Mouse (Mus musculus): ENCODE data around the gene Adora1. TPM values are rescaled to one million over a fixed set of nuclear protein-coding genes. Genes with fewer than 3 reads are reported as not detected.

The Adora1 gene
- total and polyA plus RNA-seq, 3 experiments, result not detected

- Histone ChIP-seq H3K27me3 (ENCODE audit: control insufficient read depth in 1 of 2, insufficient read depth in 2 of 2, low read length in 2 of 2) (peaks cover 0 to 9% of the 10 kb centered on the region in 2 experiments; a peak in 1 of 4 replicates), H3K36me3 (ENCODE audit: control insufficient read depth in 1 of 2, insufficient read depth in 2 of 2, low read length in 2 of 2) (peaks cover 0 to 3% of the 10 kb centered on the region in 2 experiments; a peak in 1 of 4 replicates), H3K4me3 (ENCODE audit: control insufficient read depth in 1 of 2, insufficient read depth in 1 of 2, low read depth in 2 of 2, low read length in 2 of 2) (no peak overlapping the region), H3K4me1 (ENCODE audit: control insufficient read depth in 1 of 2, insufficient read depth in 2 of 2, low read length in 2 of 2) (peaks cover 3 to 20% of the 10 kb centered on the region in 2 experiments; a peak in 3 of 4 replicates), H3K79me2 (ENCODE audit: control insufficient read depth, insufficient read depth, low read length, poor library complexity) (no peaks in the 10 kb centered on the region), H3K9me3 (replicated peaks; ENCODE audit: insufficient read depth, low read length) (no peaks in the 10 kb centered on the region), H3K27ac (ENCODE audit: control insufficient read depth, low read depth, low read length) (no peak overlapping the region), H3K9ac (ENCODE audit: control insufficient read depth, low read depth, low read length, poor library complexity, severe bottlenecking) (no peak overlapping the region)
- no peak for TF ChIP-seq ZC3H11A (IDR thresholded peaks at IDR 0.05; ENCODE audit: low read depth, low read length)
- no peak for TF ChIP-seq E2F4 (IDR thresholded peaks at IDR 0.05; ENCODE audit: borderline replicate concordance, low read depth, low read length)
- no peak for TF ChIP-seq EP300 (IDR thresholded peaks at IDR 0.05; ENCODE audit: low read depth in 1 of 2, low read length in 2 of 2)
- TF ChIP-seq POLR2AphosphoS2 (IDR thresholded peaks at IDR 0.05; ENCODE audit: low read length), result no peak
- TF ChIP-seq SIN3A (IDR thresholded peaks at IDR 0.05; ENCODE audit: low read length), result no peak
- TF ChIP-seq ETS1 (IDR thresholded peaks at IDR 0.05; ENCODE audit: low read depth, low read length), result no peak
- TF ChIP-seq ZKSCAN1 (IDR thresholded peaks at IDR 0.05; ENCODE audit: low read depth, low read length), result no peak
- TF ChIP-seq MAZ (IDR thresholded peaks at IDR 0.05; ENCODE audit: low read depth, low read length), result no peak
- TF ChIP-seq NRF1 (IDR thresholded peaks at IDR 0.05; ENCODE audit: insufficient read depth, low read depth, low read length, poor library complexity, severe bottlenecking), result no peak
- no peak for TF ChIP-seq USF1 (IDR thresholded peaks at IDR 0.05; ENCODE audit: low read depth, low read length)
- no peak for TF ChIP-seq TBP (IDR thresholded peaks at IDR 0.05; ENCODE audit: low read depth, low read length)
- no peak for TF ChIP-seq GATA1 (IDR thresholded peaks at IDR 0.05; ENCODE audit: low read depth, low read length)
- no peak for DNase-seq (ENCODE audit: low read depth, low spot score)
These were observed 4.0 kb downstream of the Adora1 start for GRCm38 (mm10) chr1:134231270-134231669.

- Histone ChIP-seq H3K9me3 (replicated peaks; ENCODE audit: insufficient read depth, low read length) (no peaks in the 10 kb centered on the region), H3K4me3 (ENCODE audit: control insufficient read depth in 1 of 2, insufficient read depth in 1 of 2, low read depth in 2 of 2, low read length in 2 of 2) (no peak overlapping the region), H3K79me2 (ENCODE audit: control insufficient read depth, insufficient read depth, low read length, poor library complexity) (no peaks in the 10 kb centered on the region), H3K4me1 (ENCODE audit: control insufficient read depth in 1 of 2, insufficient read depth in 2 of 2, low read length in 2 of 2) (peaks cover 3 to 20% of the 10 kb centered on the region in 2 experiments; a peak in 3 of 4 replicates), H3K36me3 (ENCODE audit: control insufficient read depth in 1 of 2, insufficient read depth in 2 of 2, low read length in 2 of 2) (peaks cover 0 to 3% of the 10 kb centered on the region in 2 experiments; a peak in 1 of 4 replicates), H3K9ac (ENCODE audit: control insufficient read depth, low read depth, low read length, poor library complexity, severe bottlenecking) (no peak overlapping the region), H3K27me3 (ENCODE audit: control insufficient read depth in 1 of 2, insufficient read depth in 2 of 2, low read length in 2 of 2) (peaks cover 0 to 9% of the 10 kb centered on the region in 2 experiments; a peak in 1 of 4 replicates), H3K27ac (ENCODE audit: control insufficient read depth, low read depth, low read length) (no peak overlapping the region)
- no peak for TF ChIP-seq SMC3 (IDR thresholded peaks at IDR 0.05; ENCODE audit: low read depth, low read length)
- TF ChIP-seq UBTF (IDR thresholded peaks at IDR 0.05; ENCODE audit: borderline replicate concordance, insufficient read depth, low read depth, low read length), result no peak
- no peak for TF ChIP-seq ZNF384 (IDR thresholded peaks at IDR 0.05; ENCODE audit: low read depth, low read length)
- no peak for TF ChIP-seq ZKSCAN1 (IDR thresholded peaks at IDR 0.05; ENCODE audit: low read depth, low read length)
- TF ChIP-seq MYB (IDR thresholded peaks at IDR 0.05; ENCODE audit: low read depth, low read length), result no peak
- no peak for TF ChIP-seq ZMIZ1 (IDR thresholded peaks at IDR 0.05; ENCODE audit: low read depth, low read length)
- no peak for TF ChIP-seq RAD21 (IDR thresholded peaks at IDR 0.05; ENCODE audit: low read depth, low read length)
- TF ChIP-seq USF1 (IDR thresholded peaks at IDR 0.05; ENCODE audit: low read depth, low read length), result no peak
- TF ChIP-seq TAL1 (IDR thresholded peaks at IDR 0.05; ENCODE audit: low read length), result no peak
- no peak for TF ChIP-seq MYC (IDR thresholded peaks at IDR 0.05; ENCODE audit: low read depth, low read length)
- TF ChIP-seq KAT2A (conservative IDR thresholded peaks at IDR 0.05; ENCODE audit: low read depth, low read length), result no peak
- TF ChIP-seq MAZ (IDR thresholded peaks at IDR 0.05; ENCODE audit: low read depth, low read length), result no peak
- no peak for TF ChIP-seq ZC3H11A (IDR thresholded peaks at IDR 0.05; ENCODE audit: low read depth, low read length)
- TF ChIP-seq E2F4 (IDR thresholded peaks at IDR 0.05; ENCODE audit: borderline replicate concordance, low read depth, low read length), result no peak
- TF ChIP-seq POLR2A (IDR thresholded peaks at IDR 0.05; ENCODE audit: control insufficient read depth in 1 of 2, insufficient read depth in 1 of 2, low read depth in 1 of 2, low read length in 2 of 2, poor library complexity in 1 of 2), result no peak
- no peak for TF ChIP-seq POLR2AphosphoS2 (IDR thresholded peaks at IDR 0.05; ENCODE audit: low read length)
- no peak for TF ChIP-seq CHD1 (IDR thresholded peaks at IDR 0.05; ENCODE audit: low read depth, low read length)
- TF ChIP-seq NELFE (IDR thresholded peaks at IDR 0.05; ENCODE audit: low read depth, low read length), result no peak
- no peak for TF ChIP-seq ELF1 (IDR thresholded peaks at IDR 0.05; ENCODE audit: low read depth, low read length)
- no peak for TF ChIP-seq HCFC1 (IDR thresholded peaks at IDR 0.05; ENCODE audit: low read depth, low read length)
- DNase-seq (ENCODE audit: low read depth, low spot score), result no peak
These were observed 4.5 kb downstream of the Adora1 start for GRCm38 (mm10) chr1:134230638-134231228.
